Mouse (Mus musculus) CH12.LX (cell line): ENCODE measurements at regions not wholly inside any gene's neighbourhood (a gene's known extent, or its start where the extent isn't known, plus 50 kb on each side); places are given as distances from the start of the nearest gene placed in this dataset.

Source experiments
- CTCF ChIP-seq, 2 experiments: IDR thresholded peaks in 1 of 2; conservative IDR thresholded peaks in 1 of 2; 2 replicates each; pipeline ENCODE4 v1.5.1; 2011 to 2012; ENCODE audit warnings: low read depth in 2 of 2, low read length in 2 of 2, improper control_type of control experiment in 1 of 2, inconsistent platforms in 1 of 2, mild to moderate bottlenecking in 1 of 2, moderate library complexity in 1 of 2
- EP300 ChIP-seq: IDR thresholded peaks from 2 replicates; pipeline ENCODE4 v1.6.1; 2011; ENCODE audit warnings: low read length, improper control_type of control experiment
- ETS1 ChIP-seq: conservative IDR thresholded peaks from 2 replicates; pipeline ENCODE4 v1.6.1; 2012; ENCODE audit warnings: low read depth, mild to moderate bottlenecking, inconsistent platforms, low read length, improper control_type of control experiment, moderate library complexity
- GABPA ChIP-seq: IDR thresholded peaks from 2 replicates; pipeline ENCODE4 v1.6.1; 2012; ENCODE audit warnings: low read depth, low read length, improper control_type of control experiment, inconsistent platforms; ENCODE audit not compliant: insufficient replicate concordance
- HCFC1 ChIP-seq: IDR thresholded peaks from 2 replicates; pipeline ENCODE4 v1.6.1; 2012; ENCODE audit warnings: low read depth, mild to moderate bottlenecking, inconsistent platforms, low read length, improper control_type of control experiment
- MYC ChIP-seq: IDR thresholded peaks from 2 replicates; pipeline ENCODE4 v1.6.1; 2011; ENCODE audit warnings: low read depth, mild to moderate bottlenecking, improper control_type of control experiment, low read length
- NELFE ChIP-seq: IDR thresholded peaks from 2 replicates; pipeline ENCODE4 v1.6.1; 2011; ENCODE audit warnings: low read depth, low read length, improper control_type of control experiment
- POLR2A ChIP-seq: IDR thresholded peaks from 2 replicates; pipeline ENCODE4 v1.6.1; 2011; ENCODE audit warnings: low read depth, mild to moderate bottlenecking, improper control_type of control experiment, low read length
- SIN3A ChIP-seq: IDR thresholded peaks from 2 replicates; pipeline ENCODE4 v1.6.1; 2012; ENCODE audit warnings: low read length, improper control_type of control experiment, inconsistent platforms
- UBTF ChIP-seq: IDR thresholded peaks from 2 replicates; pipeline ENCODE4 v1.6.1; 2012; ENCODE audit warnings: low read depth, mild to moderate bottlenecking, inconsistent platforms, low read length, improper control_type of control experiment, moderate library complexity
- USF1 ChIP-seq: IDR thresholded peaks from 2 replicates; pipeline ENCODE4 v1.6.1; 2014; ENCODE audit warnings: low read depth, mild to moderate bottlenecking, inconsistent platforms, low read length, improper control_type of control experiment
- ZC3H11A ChIP-seq: IDR thresholded peaks from 2 replicates; pipeline ENCODE4 v1.6.1; 2012; ENCODE audit warnings: low read depth, mild to moderate bottlenecking, inconsistent platforms, low read length, improper control_type of control experiment

GRCm38 (mm10) chr1:63954876-63955513 lies 167.1 kb downstream of the Klf7 start:
- no peak for TF ChIP-seq ETS1
- no peak for TF ChIP-seq CTCF (conservative IDR thresholded peaks at IDR 0.05 in 1 of 2, IDR thresholded peaks at IDR 0.05 in 1 of 2; ENCODE audit: low read depth in 2 of 2, low read length in 2 of 2)
- no peak for TF ChIP-seq SIN3A
- TF ChIP-seq POLR2A: peak; percentile 62; the same call in 1 of the 2 replicates
- no peak for TF ChIP-seq HCFC1
- TF ChIP-seq EP300: no peak
- TF ChIP-seq ZC3H11A: no peak
- no peak for TF ChIP-seq MYC
- TF ChIP-seq NELFE: 0 out of 2 replicates have a peak, but pooled peaks have one; percentile 48
- TF ChIP-seq GABPA: no peak
- no peak for TF ChIP-seq USF1
- TF ChIP-seq UBTF: no peak
